Mouse (Mus musculus) left cerebral cortex, adult 9 months (tissue): Measurements from ENCODE around the gene Prkab2.

Source experiments
- DNase-seq, 2 experiments: peaks; one replicate each; pipeline ENCODE4 v3.0.0; 2022; ENCODE audit warnings: low spot score in 2 of 2

The Prkab2 gene

DNA sequence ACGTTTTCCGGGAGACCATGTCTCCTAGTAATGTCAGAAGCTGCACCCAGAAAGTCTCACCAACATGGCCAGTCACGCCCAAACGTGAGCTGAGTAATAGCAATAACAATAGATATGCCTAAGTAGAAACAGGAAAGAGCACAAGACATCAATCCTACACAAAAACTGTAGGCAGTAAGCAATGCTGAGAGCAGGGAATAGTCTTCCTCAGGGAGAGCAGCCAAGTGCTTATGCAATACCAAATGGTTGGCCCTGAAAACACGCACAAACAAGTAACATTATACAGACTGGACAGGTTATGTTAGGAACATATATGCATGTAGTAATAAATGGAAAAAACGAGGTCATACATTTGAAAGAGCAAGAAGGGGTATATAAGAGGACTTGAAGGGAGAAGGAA is 8.5 kb upstream of the Prkab2 start:
- DNase-seq: no peak

DNA sequence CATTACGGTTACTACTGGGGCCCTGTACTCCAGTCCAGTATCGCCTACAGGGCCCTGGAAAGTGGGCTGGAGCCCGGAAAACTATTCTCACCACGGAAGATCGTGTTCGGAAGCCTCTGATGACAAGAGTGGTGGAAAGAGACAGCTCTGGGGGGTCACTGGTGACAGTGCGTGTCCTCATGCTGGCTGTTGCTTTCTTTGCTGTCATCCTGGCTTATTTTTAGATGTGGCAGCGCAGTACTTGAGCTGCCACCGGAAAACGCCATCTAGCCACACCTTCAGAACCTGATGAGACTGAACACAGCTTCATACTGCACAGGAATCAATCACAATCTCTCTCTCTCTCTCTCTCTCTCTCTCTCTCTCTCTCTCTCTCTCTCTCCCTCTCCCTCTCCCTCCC is 6.4 kb upstream of the Prkab2 start:
- no peak for DNase-seq

DNA sequence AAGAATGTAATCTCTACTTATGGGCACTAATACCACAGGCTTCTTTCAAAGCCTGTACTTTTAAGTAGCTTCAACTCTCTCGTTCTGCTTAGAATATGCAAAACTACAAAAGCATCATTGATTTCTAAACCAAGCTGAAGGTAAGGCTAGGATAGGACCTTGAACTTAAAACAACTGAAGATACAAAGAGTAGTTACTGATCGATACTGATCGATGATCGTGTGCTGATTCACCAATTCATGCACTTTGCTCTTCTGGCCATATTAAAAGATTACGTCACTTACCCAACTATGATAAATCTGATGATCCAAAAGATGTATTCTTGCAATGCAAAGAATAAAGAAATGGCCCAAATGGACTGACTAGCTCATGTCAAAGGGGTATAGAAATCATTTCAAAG is 4.2 kb upstream of the Prkab2 start:
- DNase-seq: no peak

DNA sequence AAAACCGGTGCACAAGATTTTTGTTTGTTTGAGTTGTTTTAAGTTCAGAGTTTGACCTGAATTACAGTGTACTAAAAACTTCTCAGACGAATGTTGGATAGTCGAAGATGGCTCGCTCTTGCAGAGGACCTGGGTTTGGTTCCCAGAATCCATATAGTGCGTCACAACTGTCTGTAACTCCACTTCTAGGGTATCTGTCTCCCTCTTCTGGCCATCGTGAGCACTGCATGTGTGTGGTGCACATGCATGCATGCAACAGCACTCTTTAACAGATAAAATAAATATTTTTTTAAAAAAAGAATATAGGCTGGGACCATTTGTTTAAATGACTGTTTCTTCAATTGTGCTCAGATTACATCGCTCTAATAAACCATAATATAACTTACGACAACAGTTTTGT is 3.1 kb upstream of the Prkab2 start:
- no peak for DNase-seq

DNA sequence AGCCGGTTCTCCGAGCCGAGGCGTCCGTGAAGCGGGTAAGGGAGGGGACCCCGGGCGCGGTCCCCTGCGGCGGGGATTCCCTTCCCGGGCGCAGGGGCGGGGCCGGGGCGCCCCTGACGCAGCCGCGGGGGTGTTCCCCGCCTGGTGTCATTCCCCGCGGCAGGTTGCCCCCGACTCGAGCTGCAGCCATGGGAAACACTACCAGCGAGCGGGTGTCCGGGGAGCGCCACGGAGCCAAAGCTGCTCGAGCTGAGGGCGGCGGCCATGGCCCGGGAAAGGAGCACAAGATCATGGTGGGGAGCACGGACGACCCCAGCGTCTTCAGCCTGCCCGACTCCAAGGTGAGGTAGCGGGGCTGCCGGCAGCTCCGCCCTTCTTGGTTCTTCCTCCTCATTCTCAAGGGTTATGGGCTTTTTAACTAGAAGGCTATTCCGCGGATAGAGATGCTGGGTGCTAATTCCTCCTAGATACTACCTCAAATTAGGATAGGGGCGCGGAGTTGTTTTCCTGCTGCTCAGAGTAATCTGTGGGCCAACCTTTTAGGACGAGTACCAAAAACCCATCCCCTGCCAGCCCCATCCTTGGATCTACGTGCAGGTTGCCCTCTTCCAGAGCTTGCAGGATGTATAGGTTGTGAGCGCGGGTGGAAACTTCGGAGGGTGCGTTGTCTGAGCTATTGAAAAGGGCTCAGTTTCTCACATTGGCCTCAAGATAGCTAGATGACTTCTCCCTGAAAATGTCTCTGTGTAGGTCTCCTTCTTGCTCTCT is 617 bp downstream of the Prkab2 start:
- DNase-seq: no peak

DNA sequence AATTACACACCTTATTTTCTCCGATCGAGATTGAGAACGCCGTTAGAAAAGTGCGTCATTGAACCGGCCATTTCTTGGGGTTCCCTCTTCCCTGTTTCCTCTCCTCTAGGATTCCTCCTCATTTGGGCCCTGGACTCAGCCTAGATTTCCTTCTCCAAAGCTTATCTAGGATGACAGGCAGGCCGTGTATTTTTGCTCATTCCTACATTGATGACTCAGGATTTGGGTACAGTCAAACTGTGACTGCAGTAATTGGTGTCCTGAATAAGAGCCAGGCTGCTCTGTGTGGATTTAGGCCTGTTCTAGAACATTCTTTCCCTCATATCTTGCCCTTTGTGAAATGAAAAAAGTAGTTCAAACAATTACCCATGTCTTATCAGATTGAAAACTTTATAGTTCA is 1.8 kb downstream of the Prkab2 start:
- DNase-seq: peak in 1 of 2 experiments; percentile 26

DNA sequence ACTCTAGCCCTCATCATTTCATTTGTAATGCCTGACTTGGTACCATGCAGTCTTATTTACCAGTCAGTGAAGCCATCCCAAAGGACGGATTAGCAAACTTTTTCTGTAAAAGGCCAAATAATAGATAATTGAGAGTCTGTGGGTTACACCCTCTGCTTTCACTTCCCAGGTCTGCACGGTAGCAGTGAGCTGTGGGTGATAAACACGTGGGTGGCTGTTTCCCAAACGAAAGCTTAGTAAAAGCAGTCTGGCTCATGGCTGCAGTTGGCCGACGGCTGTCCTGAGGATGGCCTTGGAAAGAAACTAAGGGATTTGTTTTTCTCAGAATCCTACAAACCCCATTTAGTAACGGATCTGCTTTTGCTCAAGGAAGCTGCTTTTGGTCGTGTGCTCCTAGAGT is 3.2 kb downstream of the Prkab2 start:
- DNase-seq: no peak

DNA sequence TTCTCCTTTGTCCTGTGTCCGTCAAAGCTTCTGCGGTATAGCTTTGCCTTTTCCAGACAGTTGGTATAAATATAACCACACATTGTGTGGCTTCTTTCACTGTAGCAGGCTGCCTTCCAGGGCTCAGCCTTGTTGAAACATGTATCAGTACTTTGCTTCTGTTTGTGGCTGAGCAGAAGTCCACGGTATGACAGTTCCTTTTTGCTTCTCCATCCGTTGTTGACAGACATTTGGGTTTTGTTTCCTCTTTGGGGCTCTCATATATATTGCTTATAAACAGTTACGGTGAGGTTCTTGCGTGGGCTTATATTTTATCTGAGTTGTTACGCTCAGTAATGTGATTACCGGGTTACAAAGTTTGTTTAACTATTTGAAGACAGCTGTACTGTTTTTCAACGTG is 7.5 kb downstream of the Prkab2 start:
- no peak for DNase-seq

DNA sequence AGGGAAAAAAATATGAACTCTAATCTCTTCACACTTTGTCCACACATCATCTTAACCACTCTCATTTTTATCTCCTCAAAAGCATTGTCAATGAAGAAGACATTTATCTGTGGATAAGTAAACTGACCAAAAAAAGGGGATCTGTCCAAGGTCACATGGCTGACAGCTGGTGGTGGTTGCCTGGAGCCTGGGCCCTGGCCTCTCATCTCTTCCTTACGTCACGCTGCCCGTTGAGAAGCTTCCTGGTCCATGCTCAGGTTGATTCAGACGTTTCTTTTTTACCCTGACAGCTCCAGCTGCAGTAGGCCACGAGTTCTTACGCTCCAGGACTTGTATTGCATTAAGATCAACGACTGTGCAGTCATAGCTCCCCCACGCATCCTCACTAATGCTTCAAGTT is 8.2 kb downstream of the Prkab2 start:
- DNase-seq: no peak

DNA sequence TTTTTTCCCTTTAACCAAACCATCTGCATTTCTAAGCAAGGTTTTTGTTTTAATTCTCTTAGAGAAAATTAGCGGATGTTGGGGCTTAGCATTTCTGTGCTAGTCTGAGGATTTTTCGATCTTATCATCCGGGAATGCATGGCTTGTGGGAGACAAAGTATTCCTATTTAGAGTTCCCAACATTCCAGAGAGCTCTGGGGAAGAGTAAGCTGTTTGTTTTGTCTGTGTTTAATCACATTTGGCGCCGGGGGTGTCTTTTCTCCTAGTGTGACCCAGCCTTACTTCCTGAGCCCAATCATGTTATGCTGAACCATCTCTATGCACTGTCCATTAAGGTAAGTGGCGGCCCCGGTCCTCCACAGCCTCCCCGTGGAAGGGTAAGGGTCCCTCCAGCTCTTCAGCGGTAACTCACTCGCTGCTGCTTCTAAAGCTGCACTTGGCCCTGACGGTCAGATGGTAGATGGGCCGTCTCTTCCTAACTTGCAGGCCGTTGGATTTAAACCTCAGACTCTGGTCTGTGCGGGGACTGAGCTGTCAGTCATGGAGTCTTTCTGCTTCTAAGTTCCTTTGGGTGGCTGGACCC is 9.2 kb downstream of the Prkab2 start:
- no peak for DNase-seq

DNA sequence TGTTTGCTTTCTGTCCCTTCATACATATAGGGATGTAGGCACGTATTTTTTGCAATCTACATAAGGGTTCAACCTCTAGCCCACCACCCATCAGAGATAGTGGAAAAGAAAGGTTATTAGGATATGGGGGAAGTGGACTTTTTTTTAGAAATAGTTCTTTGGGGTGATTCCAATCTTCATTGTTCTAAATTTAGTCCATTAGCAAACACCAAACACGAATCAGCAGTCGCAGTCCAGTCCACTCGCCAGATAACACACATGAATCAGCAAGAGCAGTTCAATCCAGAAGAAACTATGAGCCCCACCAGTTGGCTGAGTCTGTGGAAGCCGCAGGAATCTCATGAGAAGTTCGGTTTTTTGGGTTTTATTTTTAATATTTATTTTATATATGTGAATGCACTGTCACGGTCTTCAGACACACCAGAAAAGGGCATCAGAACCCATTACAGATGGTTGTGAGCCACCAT is 16.7 kb downstream of the Prkab2 start, which contains the start of gene Gm17651:
TSS of gene Gm17651 (minus strand) at position 51 of the 467 bp plus-strand sequence.
- DNase-seq: no peak

DNA sequence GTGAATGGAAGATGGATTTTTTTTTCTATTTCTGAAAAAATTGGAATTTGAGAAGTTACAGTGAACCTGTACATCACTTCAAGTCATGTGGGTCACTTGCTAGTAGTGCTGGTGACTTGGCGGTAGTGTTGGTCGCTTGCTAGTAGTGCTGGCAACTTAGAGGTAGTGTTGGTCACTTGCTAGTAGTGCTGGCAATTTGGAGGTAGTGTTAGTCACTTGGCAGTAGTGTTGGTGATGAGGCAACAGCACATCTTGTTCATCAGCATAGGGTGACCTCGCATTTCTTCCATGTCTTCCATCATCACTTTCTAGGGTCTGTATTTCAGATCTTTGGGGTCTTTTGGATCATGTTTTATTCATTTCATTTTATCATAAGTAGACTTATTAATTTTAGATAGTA is 18.1 kb downstream of the Prkab2 start:
- DNase-seq: no peak

DNA sequence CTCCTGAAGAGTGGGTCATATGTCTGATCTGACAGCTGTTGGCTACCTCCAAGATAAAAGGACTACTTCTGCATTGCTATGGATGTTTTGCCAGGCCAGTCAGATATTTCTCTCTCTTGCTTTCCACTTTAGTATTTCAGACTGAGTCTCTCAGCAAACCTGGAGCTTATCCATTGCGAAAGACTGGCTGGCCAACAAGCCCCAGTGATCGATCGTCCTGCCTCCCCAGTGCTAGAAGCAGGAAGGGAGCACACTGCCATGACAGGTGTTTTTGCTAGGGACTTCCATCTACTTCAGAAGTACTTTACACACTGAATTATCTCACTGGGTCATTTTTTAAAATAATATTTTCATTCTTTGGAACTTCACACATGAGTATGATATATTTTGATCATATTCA is 20.4 kb downstream of the Prkab2 start:
- no peak for DNase-seq

DNA sequence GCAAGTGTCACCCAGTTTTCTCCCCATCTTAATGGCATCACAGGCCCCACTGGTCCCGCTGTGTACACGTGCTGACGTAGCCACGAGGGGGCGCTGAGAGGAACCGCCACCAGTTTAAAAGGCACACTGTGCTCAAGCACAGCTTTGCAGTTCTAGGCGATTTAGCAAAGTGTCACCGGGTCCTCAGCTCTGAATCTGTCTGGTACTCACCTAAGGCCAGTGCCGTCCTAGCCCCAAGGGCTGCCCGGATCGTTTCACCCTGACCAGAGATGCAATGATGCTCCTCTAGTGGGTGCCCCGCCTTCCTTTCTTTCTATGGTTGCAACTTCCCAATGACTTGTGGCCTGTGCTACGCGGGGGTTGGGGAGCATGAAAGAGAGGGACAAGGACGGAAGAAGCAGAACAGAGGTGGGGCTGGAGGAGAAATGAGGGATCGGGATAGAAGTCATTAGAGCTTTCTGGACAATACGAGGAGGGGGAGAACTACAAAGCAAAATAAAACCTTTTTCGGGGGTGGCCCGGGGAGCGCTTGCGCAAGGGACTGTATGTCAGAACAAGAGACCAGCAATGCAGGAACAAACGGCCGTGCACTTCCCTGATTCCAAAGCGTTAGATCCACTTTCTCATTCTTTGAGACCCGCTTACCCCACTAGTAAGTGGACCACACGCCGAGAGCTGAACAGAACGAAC is 22.8 kb downstream of the Prkab2 start:
- DNase-seq: peak in 1 of 2 experiments; percentile 80

DNA sequence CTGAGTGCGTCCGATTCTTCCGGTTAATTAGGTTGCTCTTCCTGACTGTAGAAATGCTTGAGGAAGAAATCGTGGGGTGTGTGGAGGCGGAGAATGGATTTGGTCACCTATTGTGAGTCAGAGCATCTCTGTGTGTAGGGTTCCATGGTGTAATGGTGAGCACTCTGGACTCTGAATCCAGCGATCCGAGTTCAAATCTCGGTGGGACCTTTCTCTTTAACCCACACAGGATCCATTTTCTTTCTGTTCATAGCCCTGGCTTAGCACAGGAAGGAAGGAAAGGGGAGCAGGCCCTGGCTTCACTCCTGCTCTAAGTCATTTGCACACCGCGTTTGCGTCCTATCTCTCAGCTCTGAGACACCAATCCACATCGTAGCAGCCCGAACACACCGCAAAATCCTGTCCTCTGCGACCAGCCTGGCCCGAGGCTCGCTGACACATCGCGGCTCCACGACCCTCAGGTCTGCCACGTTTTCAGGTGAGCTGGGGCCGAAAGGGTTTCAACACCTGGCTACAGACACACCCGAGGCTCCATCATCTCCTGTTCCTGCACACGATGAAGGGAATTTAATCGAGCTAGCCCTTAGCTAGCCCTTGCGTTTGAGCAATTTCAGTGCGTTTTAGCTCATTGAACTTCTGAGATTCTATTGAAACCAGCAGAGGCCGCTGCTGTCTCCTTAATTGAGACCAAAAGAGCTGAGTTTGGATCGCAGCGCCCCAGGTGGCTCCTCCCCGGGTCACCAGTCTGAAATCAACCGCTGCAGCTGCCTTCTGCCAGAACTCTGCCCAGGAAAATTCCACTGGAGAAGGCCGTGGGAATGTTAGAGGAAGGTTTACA is 23.5 kb downstream of the Prkab2 start:
- DNase-seq: peak in 1 of 2 experiments; percentile 81

DNA sequence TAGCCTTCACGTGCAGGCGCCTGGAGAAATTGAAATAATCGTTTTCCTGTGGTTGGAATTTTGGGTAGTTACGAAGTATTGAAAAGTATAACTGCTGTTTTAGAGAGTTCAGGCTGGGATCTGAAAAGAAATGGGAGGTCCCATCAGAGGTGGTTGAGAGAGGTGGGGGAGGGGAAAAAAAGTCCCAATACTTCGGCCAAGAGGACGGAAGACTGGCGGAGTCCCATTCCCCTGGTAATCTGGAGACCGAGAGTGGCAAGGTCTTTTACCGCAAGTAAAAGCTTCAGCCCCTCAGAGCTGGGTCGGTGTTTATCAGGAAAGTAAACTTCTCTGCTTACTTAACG is 24.1 kb downstream of the Prkab2 start:
- no peak for DNase-seq

DNA sequence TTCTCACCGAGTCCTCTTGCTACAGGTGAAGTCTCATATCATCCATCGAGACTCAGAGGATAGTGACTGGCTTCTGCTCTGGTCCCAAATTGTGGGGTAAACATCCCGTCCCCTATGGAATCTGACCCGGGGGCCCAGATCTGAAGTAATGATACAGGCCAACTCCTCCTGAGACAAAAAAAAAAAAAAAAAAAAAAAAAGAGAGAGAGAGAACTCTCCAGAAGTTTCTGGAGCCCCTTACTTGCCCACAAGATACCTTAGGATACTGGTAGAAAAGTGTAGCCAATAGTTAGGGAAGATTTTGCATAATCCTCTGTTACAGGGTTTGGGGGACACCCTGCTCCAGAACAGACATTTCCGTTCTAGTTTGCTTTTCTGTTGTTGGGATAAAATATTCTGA is 24.6 kb downstream of the Prkab2 start:
- no peak for DNase-seq

DNA sequence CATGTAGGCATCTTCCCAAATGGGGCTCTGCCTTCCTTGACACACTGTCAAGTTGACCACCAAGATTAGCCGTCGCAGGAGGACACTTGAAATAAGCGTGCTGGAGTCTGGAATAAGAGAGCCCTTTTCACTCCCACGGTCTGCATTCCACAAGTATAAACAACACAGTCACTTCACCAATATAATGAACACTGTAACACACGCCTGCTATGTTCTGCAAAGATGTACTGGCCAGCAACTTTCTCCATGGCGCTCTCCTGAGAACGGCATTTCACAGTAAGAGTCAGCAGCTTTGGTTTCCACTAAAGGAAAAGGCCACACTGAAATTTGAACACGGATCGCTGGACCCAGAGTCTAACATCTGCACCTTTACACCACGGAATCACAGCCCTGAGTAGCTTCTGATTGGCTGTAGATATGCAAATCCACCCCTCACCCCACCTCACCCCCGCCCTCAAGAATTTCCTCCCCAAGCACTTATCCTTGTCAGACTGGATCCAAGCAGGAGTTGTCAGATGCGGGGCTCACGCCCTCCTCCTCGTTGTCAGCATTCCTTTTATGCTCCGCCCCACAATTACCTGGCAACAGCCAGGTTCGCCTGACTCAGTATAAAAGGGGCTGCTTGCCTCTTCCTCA is 25.7 kb downstream of the Prkab2 start:
- no peak for DNase-seq

DNA sequence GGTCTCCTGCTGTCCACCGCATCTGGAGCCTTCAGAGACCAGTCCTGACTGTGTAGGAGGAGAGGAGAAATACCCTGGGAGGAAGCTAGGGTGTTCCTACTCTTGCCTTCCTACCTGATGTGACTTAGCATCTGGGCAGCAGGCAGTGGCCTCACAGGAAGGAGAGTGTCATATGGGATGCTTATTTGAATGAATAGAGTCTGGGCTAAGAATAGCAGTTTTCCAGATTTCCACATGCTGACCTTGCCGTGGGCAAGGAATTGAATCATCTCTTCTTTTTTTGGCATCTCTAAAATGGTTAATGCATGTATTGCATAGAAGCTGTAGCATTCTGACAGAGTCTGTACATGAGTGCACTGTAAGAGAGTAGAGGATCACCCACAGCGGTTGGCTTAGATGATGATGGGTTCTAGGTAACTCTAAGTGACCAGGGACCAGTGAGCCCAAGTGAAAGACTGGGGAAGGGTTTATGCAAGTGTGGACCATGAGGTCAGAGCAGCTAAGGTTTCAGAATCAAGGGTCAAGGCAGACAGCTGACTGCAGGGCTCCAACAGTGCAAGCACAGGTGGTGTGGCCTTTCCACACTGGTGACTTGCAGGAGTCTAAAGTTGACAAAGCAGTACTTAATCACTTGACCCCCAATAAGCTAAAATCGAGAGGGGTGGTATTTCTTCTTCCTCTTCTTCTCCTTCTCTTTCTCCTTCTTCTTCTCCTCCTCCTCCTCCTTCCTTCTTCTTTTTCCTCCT is 28.6 kb downstream of the Prkab2 start:
- DNase-seq: no peak

DNA sequence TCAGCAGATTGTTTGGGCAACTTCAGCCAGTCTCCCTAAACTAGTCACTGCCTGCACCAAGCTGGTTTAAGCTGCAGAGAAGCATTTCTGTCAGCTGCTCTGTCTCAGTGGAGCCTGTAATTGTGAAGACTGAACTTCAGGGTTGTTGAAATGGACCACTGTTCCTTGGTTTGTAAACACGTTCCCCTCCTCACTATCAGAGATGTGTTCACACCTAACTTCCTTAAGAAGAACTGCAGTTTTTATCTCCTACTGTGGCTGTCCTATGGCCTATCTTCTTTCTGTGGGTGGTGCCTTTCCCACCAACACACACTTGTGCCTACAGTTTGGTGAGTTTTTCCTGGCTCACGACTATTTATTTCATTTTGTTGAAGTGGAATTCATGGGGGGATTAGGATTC is 31.3 kb downstream of the Prkab2 start:
- DNase-seq: no peak

DNA sequence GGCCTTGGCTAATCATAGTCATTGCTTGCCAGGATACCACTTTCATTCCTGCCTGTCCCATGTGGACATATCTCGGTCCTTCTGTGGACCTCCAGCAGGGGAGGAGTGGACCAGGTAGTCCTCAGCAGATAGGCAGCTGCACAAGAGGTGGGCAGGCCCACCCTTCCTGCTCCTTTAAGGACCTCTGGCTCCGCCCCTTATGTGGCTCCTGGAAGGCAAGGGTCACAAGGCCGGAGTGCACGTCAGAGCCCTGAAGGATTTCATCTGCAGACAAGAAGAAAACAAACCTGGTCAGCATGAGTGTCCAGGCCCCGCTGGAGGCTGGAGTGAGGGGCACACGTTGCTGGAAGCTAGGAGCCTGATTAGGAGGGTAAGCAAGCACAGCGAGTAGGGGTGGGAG is 32.6 kb downstream of the Prkab2 start:
- DNase-seq: no peak
